Mouse (Mus musculus) cerebellum, adult 2 months (tissue): ENCODE measurements around the gene Ppig. TPM values are rescaled to one million over a fixed set of nuclear protein-coding genes. Genes with fewer than 3 reads are reported as not detected.
A peak's percentile ranks its signal among the peaks of the same experiment; 100 is the strongest.

Source experiments
- DNase-seq, 2 experiments: peaks; one replicate each; pipeline ENCODE4 v3.0.0; 2021
- H3K27ac ChIP-seq: fragments of 200-500 bp; 2 replicates; pipeline ENCODE4 v1.5.1; 2012; ENCODE audit warnings: low read length, control low read depth, inconsistent platforms; ENCODE audit not compliant: insufficient read depth
- H3K27me3 ChIP-seq: fragments of 200-500 bp; 2 replicates; pipeline ENCODE4 v1.6.1; 2012; ENCODE audit warnings: inconsistent platforms, mild to moderate bottlenecking, low read length, moderate library complexity; ENCODE audit not compliant: control insufficient read depth, insufficient read depth
- H3K4me1 ChIP-seq: fragments of 200-500 bp; 2 replicates; pipeline ENCODE4 v1.6.1; 2011; ENCODE audit warnings: low read length; ENCODE audit not compliant: control insufficient read depth, insufficient read depth
- H3K4me3 ChIP-seq: fragments of 200-500 bp; replicated peaks from 2 replicates; pipeline ENCODE3; 2011; ENCODE audit warnings: mild to moderate bottlenecking, low read depth, low read length, control low read depth; ENCODE audit not compliant: insufficient read depth
- CTCF ChIP-seq: fragments of 200-500 bp; IDR thresholded peaks from 2 replicates; pipeline ENCODE4 v1.5.1; 2011; ENCODE audit warnings: low read depth, mild to moderate bottlenecking, control low read depth, low read length, moderate library complexity, borderline replicate concordance; ENCODE audit not compliant: insufficient read depth
- POLR2A ChIP-seq: fragments of 200-500 bp; IDR thresholded peaks from 2 replicates; pipeline ENCODE4 v1.6.1; 2011; ENCODE audit warnings: low read length, control low read depth, borderline replicate concordance; ENCODE audit not compliant: insufficient read depth
- WGBS: fragments of 180-500 bp; shearing (Covaris S2); methylation state at CpG from one replicate; pipeline ENCODE4 v1.1.7; 2018; 5-methylcytosine and 5-hydroxymethylcytosine counted together
- polyA plus RNA-seq: library from polyadenylated mRNA; depleted of rRNA; stranded (reverse); fragments of >200 nt; gene quantifications from 2 replicates; pipeline ENCODE4 v1.2.3, GENCODE M21; 2012; rRNA removed

The Ppig gene
- polyA plus RNA-seq, 1 experiment: 24.0 TPM

- TF ChIP-seq CTCF (no peak), POLR2A (no peak)
- no peaks in the 10 kb centered on the region for H3K4me1 ChIP-seq
- H3K27ac ChIP-seq: no peak overlapping the region
- H3K27me3 ChIP-seq: no peaks in the 10 kb centered on the region
- WGBS: 96% methylated on average over 3 of the region's 3 CpGs
- no peak for DNase-seq
- no peak overlapping the region for H3K4me3 ChIP-seq
Measured at GRCm38 (mm10) chr2:69773331-69773730, 51.0 kb downstream of the Ppig start.

GRCm38 (mm10) chr2:69777985-69778835 is 55.9 kb downstream of the Ppig start:
- Histone ChIP-seq H3K4me1 (no peaks in the 10 kb centered on the region), H3K27ac (no peak overlapping the region), H3K4me3 (no peak overlapping the region), H3K27me3 (no peaks in the 10 kb centered on the region)
- DNase-seq: no peak
- TF ChIP-seq CTCF: no peak
- TF ChIP-seq POLR2A: no peak
- 76% methylated on average over 7 of the region's 7 CpGs for WGBS

- H3K27ac ChIP-seq: no peak overlapping the region
- H3K4me1 ChIP-seq: no peaks in the 10 kb centered on the region
- WGBS: 40% methylated on average over 5 of the region's 5 CpGs
- H3K4me3 ChIP-seq: no peak overlapping the region
- H3K27me3 ChIP-seq: no peaks in the 10 kb centered on the region
- no peak for TF ChIP-seq CTCF
- TF ChIP-seq POLR2A: no peak
- no peak for DNase-seq
Measured at GRCm38 (mm10) chr2:69778836-69779177, 56.5 kb downstream of the Ppig start.

GRCm38 (mm10) chr2:69788974-69789373 is 66.6 kb downstream of the Ppig start:
- Histone ChIP-seq H3K27ac (peak overlapping the region; percentile 74), H3K4me3 (peak overlapping the region; percentile 98), H3K27me3 (no peaks in the 10 kb centered on the region), H3K4me1 (peaks cover 3% of the 10 kb centered on the region; the same call in 1 of the 2 replicates)
- no peak for DNase-seq
- TF ChIP-seq CTCF (no peak), POLR2A (no peak)
- 20% methylated on average over 9 of the region's 9 CpGs for WGBS

GRCm38 (mm10) chr2:69789429-69790069 is 67.2 kb downstream of the Ppig start, which contains the start of the genes Ccdc173 and Phospho2:
Gene Ccdc173, minus strand, starts transcription at chr2:69789575.
Gene Phospho2, plus strand, starts transcription at chr2:69789623.
- peak within 1 kb of the TSS; percentile 98 for H3K4me3 ChIP-seq
- TF ChIP-seq POLR2A: peak; percentile 84
- no peak for TF ChIP-seq CTCF
- peaks cover 3% of the 10 kb centered on the region; the same call in 1 of the 2 replicates for H3K4me1 ChIP-seq
- no peaks in the 10 kb centered on the region for H3K27me3 ChIP-seq
- H3K27ac ChIP-seq: peak within 1 kb of the TSS; percentile 74
- DNase-seq: peak; percentile 98
- WGBS: 1% methylated on average over 48 of the region's 48 CpGs

- peak; percentile 84 to 90 for DNase-seq
- TF ChIP-seq POLR2A: no peak
- peak; percentile 89 for TF ChIP-seq CTCF
- H3K27me3 ChIP-seq: no peaks in the 10 kb centered on the region
- H3K27ac ChIP-seq: no peak overlapping the region
- H3K4me3 ChIP-seq: peak overlapping the region; percentile 98
- WGBS: 1% methylated on average over 10 of the region's 10 CpGs
- peaks cover 3% of the 10 kb centered on the region; the same call in 1 of the 2 replicates for H3K4me1 ChIP-seq
Measured at GRCm38 (mm10) chr2:69790285-69790684, 67.9 kb downstream of the Ppig start.

GRCm38 (mm10) chr2:69790722-69791121 is 68.4 kb downstream of the Ppig start:
- WGBS: 70% methylated on average over 4 of the region's 4 CpGs
- TF ChIP-seq POLR2A (no peak), CTCF (no peak)
- H3K27ac ChIP-seq: no peak overlapping the region
- H3K4me3 ChIP-seq: no peak overlapping the region
- H3K27me3 ChIP-seq: no peaks in the 10 kb centered on the region
- peaks cover 3% of the 10 kb centered on the region; the same call in 1 of the 2 replicates for H3K4me1 ChIP-seq
- no peak for DNase-seq

GRCm38 (mm10) chr2:69802911-69803312 is 80.6 kb downstream of the Ppig start:
- WGBS: 59% methylated on average over 5 of the region's 5 CpGs
- no peak overlapping the region for H3K4me3 ChIP-seq
- peak; percentile 52 to 55 for DNase-seq
- H3K4me1 ChIP-seq: no peaks in the 10 kb centered on the region
- no peaks in the 10 kb centered on the region for H3K27me3 ChIP-seq
- TF ChIP-seq POLR2A (no peak), CTCF (peak; percentile 69; the same call in 1 of the 2 replicates)
- no peak overlapping the region for H3K27ac ChIP-seq

Other genes starting within 250 kb of the Ppig start
- gene Lrp2, start 136.5 kb upstream of the Ppig start, polyA plus RNA-seq: 0.08 and 0.11 TPM in 2 replicates
- gene Bbs5, start 75.4 kb upstream of the Ppig start, polyA plus RNA-seq: 21.3 and 23.2 TPM in 2 replicates
- 0.13 and 0.16 TPM in 2 replicates for gene Klhl41, start 52.4 kb upstream of the Ppig start, polyA plus RNA-seq
- 16.5 and 16.6 TPM in 2 replicates for gene Fastkd1, start 9.0 kb upstream of the Ppig start, polyA plus RNA-seq
- 2.2 and 2.4 TPM in 2 replicates for gene Ccdc173, start 67.0 kb downstream of the Ppig start, polyA plus RNA-seq
- gene Phospho2, start 67.1 kb downstream of the Ppig start, polyA plus RNA-seq: 48.8 and 51.7 TPM in 2 replicates
- gene Klhl23, start 99.4 kb downstream of the Ppig start, polyA plus RNA-seq: 25.6 and 28.8 TPM in 2 replicates
- 91.0 and 92.8 TPM in 2 replicates for gene Ssb, start 139.0 kb downstream of the Ppig start, polyA plus RNA-seq
- 16.3 and 17.6 TPM in 2 replicates for gene Mettl5, start 163.1 kb downstream of the Ppig start, polyA plus RNA-seq
- gene Ubr3, start 174.7 kb downstream of the Ppig start, polyA plus RNA-seq: 63.2 and 67.5 TPM in 2 replicates